Mouse (Mus musculus): ENCODE results near the gene Ppp2ca.

GRCm38 (mm10) chr11:52168461-52168860 lies 70.0 kb downstream of the Ppp2ca start:
- TF ChIP-seq CTCF (IDR thresholded peaks at IDR 0.05; ENCODE audit: extremely low read depth, insufficient read depth, insufficient read length, insufficient replicate concordance) (no peak), POLR2A (IDR thresholded peaks at IDR 0.05; ENCODE audit: low read depth, low read length) (no peak)
